In the genomic region with DNA sequence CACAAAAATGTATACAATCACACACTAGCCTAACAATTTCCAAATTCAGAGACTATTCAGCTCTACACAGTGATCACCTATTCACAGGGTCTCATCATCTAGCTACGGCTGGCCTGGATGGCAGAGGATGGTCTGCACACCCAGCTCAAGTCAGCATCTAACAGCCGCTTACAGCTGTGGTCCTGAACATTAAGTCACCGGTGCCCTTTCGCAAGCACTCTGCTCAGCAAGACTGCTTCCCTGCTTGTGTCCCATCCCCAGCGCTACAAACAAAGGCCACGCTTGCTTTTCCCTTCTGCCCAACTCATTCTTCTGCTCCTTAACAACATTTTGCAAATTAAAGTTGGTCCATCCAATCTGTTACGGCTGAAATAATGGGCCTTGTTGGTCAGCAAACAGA, we compare ENCODE assay signal across 8 mouse cellular contexts. TPM values are rescaled to one million over a fixed set of nuclear protein-coding genes. Genes with fewer than 3 reads are reported as not detected.
DNase-seq lines count a peak whose midpoint lies in the region; ATAC-seq and TF ChIP-seq lines count a peak whose summit lies in the region.
"Had no signal": no experiment of that assay in that cellular context is flagged by ENCODE, and none has a peak within 500 bp of the region (broad histone marks: within the 10 kb centered on the region; RNA-seq: fewer than 3 reads in every experiment).

No protein-coding gene starts in this region.

- no peak for TF ChIP-seq EP300 in lung, postnatal 0 days (IDR thresholded peaks at IDR 0.05)
- no peak for TF ChIP-seq EP300 in liver, embryonic 14.5 days (IDR thresholded peaks at IDR 0.05; ENCODE audit: low read depth)

- WGBS in lung, postnatal 0 days: 68% methylated on average over 7 of the region's 7 CpGs
- 68% methylated on average over 7 of the region's 7 CpGs for WGBS in forebrain, postnatal 0 days
- WGBS in liver, embryonic 14.5 days (ENCODE audit: insufficient replicate concordance): 74% methylated on average over 7 of the region's 7 CpGs

- no peak for ATAC-seq in lung, postnatal 0 days
- ATAC-seq in forebrain, postnatal 0 days: no peak
- ATAC-seq in liver, embryonic 14.5 days (ENCODE audit: insufficient read depth): no peak

- no peak overlapping the region for H3K27ac ChIP-seq in lung, postnatal 0 days (ENCODE audit: low read length)
- H3K27ac ChIP-seq in forebrain, postnatal 0 days (ENCODE audit: low read depth, low read length): no peak overlapping the region
- H3K27ac ChIP-seq in liver, embryonic 14.5 days: peak overlapping the region; percentile 100
- H3K27ac ChIP-seq: layer of hippocampus, adult 2 months had no signal

- no peak overlapping the region; the same call in 1 of the 2 replicates for H3K9ac ChIP-seq in lung, postnatal 0 days (replicated peaks; ENCODE audit: low read depth)
- H3K9ac ChIP-seq in forebrain, postnatal 0 days: no peak overlapping the region
- H3K9ac ChIP-seq in liver, embryonic 14.5 days (replicated peaks): peak overlapping the region; percentile 100

- peak; percentile 51 for DNase-seq in lung, postnatal 0 days (ENCODE audit: low spot score)
- DNase-seq in lung, postnatal 10 days: no peak
- no peak for DNase-seq in forebrain, postnatal 0 days
- DNase-seq in liver, embryonic 14.5 days (ENCODE audit: low read depth in 3 of 3, low spot score in 3 of 3): no peak
- DNase-seq in left cerebral cortex, postnatal 36 days (ENCODE audit: low spot score in 2 of 2): no peak
- DNase-seq in left cerebral cortex, postnatal 25 days (ENCODE audit: low spot score in 2 of 2): no peak
- no peak for DNase-seq in adrenal gland, adult 8-10 months

- intact Hi-C loops in left cerebral cortex, postnatal 36 days (cut with DNase I): loop anchor here (10.0 kb wide), 2 partner anchors 312 to 392 kb away; partner anchors contain the start of genes Polr1e and Zbtb5
- intact Hi-C loops in left cerebral cortex, postnatal 25 days (cut with DNase I): loop anchor here (10.0 kb wide), 2 partner anchors 312 to 728 kb away; partner anchors contain the start of genes Ncbp1 and Tstd2

- H3K4me2 ChIP-seq in lung, postnatal 0 days (replicated peaks; ENCODE audit: low read depth, low read length): peak overlapping the region; percentile 63
- H3K4me2 ChIP-seq in forebrain, postnatal 0 days (ENCODE audit: low read depth): peak overlapping the region; percentile 68
- peak overlapping the region; percentile 98 for H3K4me2 ChIP-seq in liver, embryonic 14.5 days (ENCODE audit: low read depth)

- H3K4me1 ChIP-seq in lung, postnatal 0 days (ENCODE audit: insufficient read depth, low read depth, low read length): 0 out of 2 replicates have a peak, but pooled peaks cover 7% of the 10 kb centered on the region
- 0 out of 2 replicates have a peak, but pooled peaks cover 14% of the 10 kb centered on the region for H3K4me1 ChIP-seq in forebrain, postnatal 0 days (ENCODE audit: insufficient read depth)
- H3K4me1 ChIP-seq in liver, embryonic 14.5 days (replicated peaks; ENCODE audit: control insufficient read depth in 2 of 2, insufficient read depth in 2 of 2, low read length in 1 of 2): peaks cover 33 to 48% of the 10 kb centered on the region in 2 experiments

- H3K4me3 ChIP-seq in lung, postnatal 0 days (ENCODE audit: low read depth, low read length): no peak overlapping the region
- H3K4me3 ChIP-seq in forebrain, postnatal 0 days (ENCODE audit: low read depth, low read length): no peak overlapping the region
- H3K4me3 ChIP-seq in liver, embryonic 14.5 days (ENCODE audit: insufficient read depth in 1 of 2, low read depth in 2 of 2, low read length in 2 of 2): peak overlapping the region; percentile 64 to 96

- H3K9me3 ChIP-seq in lung, postnatal 0 days (ENCODE audit: low read length): no peaks in the 10 kb centered on the region
- no peaks in the 10 kb centered on the region for H3K9me3 ChIP-seq in forebrain, postnatal 0 days (ENCODE audit: low read length)
- H3K9me3 ChIP-seq in liver, embryonic 14.5 days (ENCODE audit: control insufficient read depth, low read length): no peaks in the 10 kb centered on the region

- H3K27me3 ChIP-seq in lung, postnatal 0 days (replicated peaks; ENCODE audit: insufficient read depth, low read length): no peaks in the 10 kb centered on the region
- no peaks in the 10 kb centered on the region for H3K27me3 ChIP-seq in forebrain, postnatal 0 days (ENCODE audit: insufficient read depth, low read length)
- peaks cover 5% of the 10 kb centered on the region for H3K27me3 ChIP-seq in liver, embryonic 14.5 days (ENCODE audit: control insufficient read depth, insufficient read depth, low read length)

- TF ChIP-seq CTCF in lung, postnatal 0 days (IDR thresholded peaks at IDR 0.05): no peak
- TF ChIP-seq CTCF in forebrain, postnatal 0 days (IDR thresholded peaks at IDR 0.05; ENCODE audit: low read depth): no peak
- TF ChIP-seq CTCF in liver, embryonic 14.5 days (IDR thresholded peaks at IDR 0.05; ENCODE audit: low read depth): no peak

- H3K36me3 ChIP-seq in lung, postnatal 0 days (ENCODE audit: insufficient read depth, low read length): 0 out of 2 replicates have a peak, but pooled peaks cover 4% of the 10 kb centered on the region
- peaks cover 25% of the 10 kb centered on the region for H3K36me3 ChIP-seq in forebrain, postnatal 0 days (ENCODE audit: insufficient read depth)
- H3K36me3 ChIP-seq in liver, embryonic 14.5 days (replicated peaks; ENCODE audit: control insufficient read depth, insufficient read depth, low read depth): peaks cover 40% of the 10 kb centered on the region

RNA-seq across cellular contexts. Expression of gene Slc25a51, which starts 2.2 kb away (rescaled TPM):
- polyA plus RNA-seq in lung, postnatal 0 days (2015; fragmentation: Nextera tagmentation; extraction: Ambion mirVana): 59.4 and 69.4 TPM in 2 replicates
- total RNA-seq in forebrain, postnatal 0 days (2014; rRNA removed): 94.6 and 128 TPM in 2 replicates
- polyA plus RNA-seq in forebrain, postnatal 0 days (2015; fragmentation: Nextera tagmentation; extraction: Ambion mirVana): 76.8 and 83.9 TPM in 2 replicates
- 54.1 and 65.5 TPM in 2 replicates for polyA plus RNA-seq in liver, embryonic 14.5 days (2012; rRNA removed)
- 53.4 and 58.3 TPM in 2 replicates for polyA plus RNA-seq in liver, embryonic 14.5 days (2014; fragmentation: Nextera tagmentation; extraction: Ambion mirVana)
- total RNA-seq in left cerebral cortex, postnatal 36 days (2021): 100 to 1,000 TPM; 117 to 118 TPM
- total RNA-seq in left cerebral cortex, postnatal 25 days (2021): 100 to 1,000 TPM; 118 to 120 TPM
- 100 to 1,000 TPM; 191 to 350 (median 261) TPM for total RNA-seq in adrenal gland, adult 8-10 months (2022)

Comparison
In these comparisons a context has a peak if more than half of its experiments do, and no peak if none do; other contexts are left out.
1. H3K4me3 ChIP-seq: peak in liver, embryonic 14.5 days (2 of 2); none in lung, postnatal 0 days (single experiment) and forebrain, postnatal 0 days (single experiment).
2. Peak in every context shown above with its lines, with median percentiles within 50 percentile points of each other: H3K4me2 ChIP-seq.